Mouse (Mus musculus) brain, embryonic 14.5 days (tissue): ENCODE measurements at regions not wholly inside any gene's neighbourhood (a gene's known extent, or its start where the extent isn't known, plus 50 kb on each side); places are given as distances from the start of the nearest gene placed in this dataset.

ENCODE experiments used
- CTCF ChIP-seq: fragments of 200-500 bp; IDR thresholded peaks from 2 replicates; pipeline ENCODE4 v1.5.1; 2012; ENCODE audit warnings: inconsistent platforms, mild to moderate bottlenecking, moderate library complexity, borderline replicate concordance; ENCODE audit not compliant: insufficient read depth, insufficient read length; ENCODE audit errors: extremely low read depth
- POLR2A ChIP-seq: fragments of 200-500 bp; IDR thresholded peaks from 2 replicates; pipeline ENCODE4 v1.6.1; 2012; ENCODE audit warnings: mild to moderate bottlenecking, inconsistent platforms, borderline replicate concordance; ENCODE audit not compliant: poor library complexity, insufficient read depth, insufficient read length, severe bottlenecking; ENCODE audit errors: extremely low read depth

GRCm38 (mm10) chr10:66552919-66553318 is 543.0 kb upstream of the Jmjd1c start:
- TF ChIP-seq CTCF, result no peak
- no peak for TF ChIP-seq POLR2A
